Mouse (Mus musculus) intestine, embryonic 16.5 days (tissue): ENCODE results near the gene Ctc1. TPM values are rescaled to one million over a fixed set of nuclear protein-coding genes. Genes with fewer than 3 reads are reported as not detected.
A peak's percentile ranks its signal among the peaks of the same experiment; 100 is the strongest.
"Not testable (repeated sequence)": the region's sequence is repeated elsewhere in the genome, so short reads cannot be mapped to it uniquely, and the experiment has no call there.

Source experiments
- ATAC-seq: fragments of 200-750 bp; cut with Nextera tagmentation; 2 replicates; pipeline ENCODE4 v1.8.0; 2017; ENCODE audit warnings: moderate TSS enrichment, moderate library complexity
- H3K27ac ChIP-seq: fragments of 300-500 bp; sonication (generic); 2 replicates; pipeline ENCODE4 v1.5.1; 2014; ENCODE audit warnings: mild to moderate bottlenecking, low read length
- H3K27me3 ChIP-seq: fragments of 300-500 bp; sonication (generic); replicated peaks from 2 replicates; pipeline ENCODE4 v1.6.1; 2014; ENCODE audit warnings: low read length, control low read depth, mixed read lengths; ENCODE audit not compliant: control insufficient read depth, insufficient read depth
- H3K36me3 ChIP-seq: fragments of 300-500 bp; sonication (generic); 2 replicates; pipeline ENCODE4 v1.6.1; 2014; ENCODE audit warnings: low read length, control low read depth; ENCODE audit not compliant: control insufficient read depth, insufficient read depth
- H3K4me1 ChIP-seq: fragments of 300-500 bp; sonication (generic); 2 replicates; pipeline ENCODE4 v1.6.1; 2014; ENCODE audit warnings: low read length, control low read depth, mixed read lengths; ENCODE audit not compliant: control insufficient read depth, insufficient read depth
- H3K4me2 ChIP-seq: fragments of 300-500 bp; sonication (generic); 2 replicates; pipeline ENCODE4 v1.6.1; 2014; ENCODE audit warnings: low read depth, low read length, control low read depth
- H3K4me3 ChIP-seq: fragments of 300-500 bp; sonication (generic); 2 replicates; pipeline ENCODE4 v1.5.1; 2014; ENCODE audit warnings: mild to moderate bottlenecking, low read length
- H3K9ac ChIP-seq: fragments of 300-500 bp; sonication (generic); 2 replicates; pipeline ENCODE4 v1.6.1; 2014; ENCODE audit warnings: low read depth, low read length
- H3K9me3 ChIP-seq: fragments of 300-500 bp; sonication (generic); 2 replicates; pipeline ENCODE4 v1.6.1; 2016; ENCODE audit warnings: low read length, control low read depth; ENCODE audit not compliant: control insufficient read depth
- WGBS: fragments of 180-500 bp; shearing (Covaris S2); extraction: QIAGEN DNeasy Blood & Tissue Kit; methylation state at CpG from one replicate; pipeline ENCODE4 v1.1.7; 2014; 5-methylcytosine and 5-hydroxymethylcytosine counted together
- polyA plus RNA-seq: library from polyadenylated mRNA; unstranded; fragments of >200 nt; fragmentation: Nextera tagmentation; extraction: Ambion mirVana; gene quantifications from 2 replicates; pipeline ENCODE4 v1.2.1, GENCODE M21; 2015

Ctc1 gene
- polyA plus RNA-seq, 1 experiment from 2014 or later = 38.5 TPM

DNA sequence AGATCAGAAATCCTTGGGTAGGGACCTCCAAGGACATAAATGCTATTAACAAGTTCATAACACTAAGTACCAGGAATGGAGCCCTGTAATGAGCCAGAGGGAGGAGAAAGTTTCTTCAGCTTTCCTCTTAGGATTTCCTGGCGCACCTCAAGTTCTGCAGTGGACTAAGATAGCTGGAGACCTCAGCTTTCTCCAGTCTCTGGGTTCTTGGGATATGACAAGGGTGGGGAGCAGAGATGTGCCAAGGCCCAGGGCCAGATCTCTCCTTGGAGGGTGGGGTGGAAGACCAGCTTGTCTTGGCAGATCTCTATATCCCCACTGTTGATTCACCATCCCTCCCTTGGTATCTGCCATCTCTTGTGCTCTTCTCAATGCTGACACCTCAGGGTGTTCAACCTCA lies 40.1 kb upstream of the Ctc1 start:
- ATAC-seq = no peak
- Histone ChIP-seq H3K4me1 (peaks cover 11% of the 10 kb centered on the region), H3K9ac (no peak overlapping the region), H3K4me3 (no peak overlapping the region), H3K27me3 (no peaks in the 10 kb centered on the region), H3K9me3 (no peaks in the 10 kb centered on the region), H3K27ac (no peak overlapping the region), H3K36me3 (no peaks in the 10 kb centered on the region), H3K4me2 (no peak overlapping the region)
- 81% methylated on average over 1 of the region's 1 CpGs for WGBS

DNA sequence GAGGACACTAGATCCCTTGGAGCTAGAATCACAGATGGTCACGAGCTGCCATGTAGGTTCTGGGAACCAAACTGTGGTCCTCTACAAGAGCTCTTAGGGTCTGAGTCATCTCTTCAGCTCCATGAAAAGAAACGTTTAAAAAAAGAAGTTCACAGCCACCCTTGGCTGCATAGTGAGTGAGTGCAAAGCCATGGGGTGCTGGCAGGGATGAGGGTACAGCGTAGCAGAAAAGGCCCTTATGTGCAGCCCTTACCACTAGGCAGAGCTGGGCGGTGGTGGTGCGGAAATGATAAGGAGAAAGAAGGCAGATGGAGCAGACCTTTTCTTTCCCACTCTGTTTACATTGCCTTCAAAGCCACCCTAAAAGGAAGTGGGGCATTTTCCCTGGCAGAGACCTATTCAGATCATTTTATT lies 36.4 kb upstream of the Ctc1 start:
- peak; percentile 60 for ATAC-seq
- no peaks in the 10 kb centered on the region for H3K27me3 ChIP-seq
- H3K4me2 ChIP-seq = no peak overlapping the region
- no peak overlapping the region for H3K4me3 ChIP-seq
- H3K27ac ChIP-seq = peak overlapping the region; percentile 43
- no peaks in the 10 kb centered on the region for H3K9me3 ChIP-seq
- H3K9ac ChIP-seq = no peak overlapping the region
- WGBS = 44% methylated on average over 5 of the region's 5 CpGs
- peaks cover 6% of the 10 kb centered on the region for H3K4me1 ChIP-seq
- no peaks in the 10 kb centered on the region for H3K36me3 ChIP-seq

DNA sequence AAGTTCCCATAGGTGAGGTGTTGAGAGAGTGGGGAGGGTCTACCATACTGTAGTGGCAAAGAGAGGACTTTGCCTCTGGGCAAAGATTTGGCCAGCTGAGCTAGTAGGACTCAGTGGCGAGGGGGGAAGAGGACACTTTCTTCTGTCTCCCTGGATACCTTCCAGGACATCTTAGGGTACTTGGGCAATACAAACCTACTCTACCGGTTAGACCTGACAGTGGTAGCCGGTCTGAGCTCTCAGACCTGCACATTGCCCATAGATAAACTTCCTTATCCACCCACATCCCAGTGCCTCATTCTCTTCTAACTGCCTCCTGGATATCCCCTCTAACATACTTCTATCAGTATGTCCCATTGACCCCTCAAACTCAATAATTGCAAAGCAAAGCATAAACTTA lies 34.8 kb upstream of the Ctc1 start:
- Histone ChIP-seq H3K36me3 (no peaks in the 10 kb centered on the region), H3K4me3 (no peak overlapping the region), H3K27ac (peak overlapping the region; percentile 26; the same call in 1 of the 2 replicates), H3K27me3 (no peaks in the 10 kb centered on the region), H3K9ac (no peak overlapping the region), H3K9me3 (no peaks in the 10 kb centered on the region), H3K4me2 (no peak overlapping the region), H3K4me1 (peaks cover 6% of the 10 kb centered on the region)
- WGBS = 63% methylated on average over 3 of the region's 3 CpGs
- peak; percentile 78 for ATAC-seq

DNA sequence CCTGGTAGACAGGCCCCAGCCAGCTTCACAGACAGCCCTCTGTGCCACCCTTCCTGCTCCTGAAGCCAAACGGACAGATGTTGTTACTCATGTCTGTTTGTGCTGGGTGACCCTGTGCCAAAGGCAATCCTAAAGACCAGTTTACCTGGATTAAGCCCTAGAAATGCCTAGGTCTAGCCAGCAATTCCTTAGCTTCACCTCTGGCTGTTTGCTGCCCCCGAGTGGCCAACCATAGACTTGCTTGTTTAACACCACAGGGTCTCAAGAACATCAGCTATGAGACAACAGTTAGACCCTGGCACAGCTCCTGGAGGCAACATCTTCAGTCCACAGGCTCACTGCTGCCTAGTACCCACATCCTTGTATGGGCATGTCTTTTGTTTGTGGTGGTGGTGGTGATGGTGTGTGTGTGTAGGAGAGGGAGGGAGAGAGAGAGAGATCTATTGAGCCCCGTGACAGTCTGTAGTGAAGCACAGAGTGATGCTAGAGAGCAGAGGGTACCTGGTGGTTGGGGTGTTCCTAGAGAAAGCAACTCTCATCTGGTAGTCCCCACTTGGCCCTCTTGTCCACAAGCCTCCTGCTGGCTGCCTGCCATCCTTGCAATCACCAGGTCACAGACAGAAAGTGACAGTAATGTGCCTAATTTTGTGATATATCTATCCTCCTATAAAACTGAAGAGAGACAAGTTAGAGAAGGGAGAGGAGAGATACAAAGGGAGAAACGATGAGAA lies 32.9 kb upstream of the Ctc1 start:
- Histone ChIP-seq H3K9ac (no peak overlapping the region), H3K4me1 (peaks cover 6% of the 10 kb centered on the region), H3K9me3 (no peaks in the 10 kb centered on the region), H3K4me2 (no peak overlapping the region), H3K27me3 (no peaks in the 10 kb centered on the region), H3K36me3 (peaks cover 4% of the 10 kb centered on the region; the same call in 1 of the 2 replicates), H3K27ac (no peak overlapping the region), H3K4me3 (no peak overlapping the region)
- ATAC-seq = peak; percentile 69
- WGBS = 21% methylated on average over 4 of the region's 4 CpGs

- H3K4me1 ChIP-seq = no peaks in the 10 kb centered on the region
- H3K27me3 ChIP-seq = no peaks in the 10 kb centered on the region
- no peak overlapping the region for H3K4me3 ChIP-seq
- no peak for ATAC-seq
- H3K4me2 ChIP-seq = no peak overlapping the region
- H3K36me3 ChIP-seq = peaks cover 22% of the 10 kb centered on the region
- H3K9me3 ChIP-seq = no peaks in the 10 kb centered on the region
- no peak overlapping the region for H3K27ac ChIP-seq
- H3K9ac ChIP-seq = no peak overlapping the region
- 90% methylated on average over 11 of the region's 11 CpGs for WGBS
These were observed 28.3 kb upstream of the Ctc1 start for GRCm38 (mm10) chr11:68987365-68987882.

GRCm38 (mm10) chr11:68988341-68988740 lies 27.4 kb upstream of the Ctc1 start:
- Histone ChIP-seq H3K27ac (no peak overlapping the region), H3K4me1 (no peaks in the 10 kb centered on the region), H3K27me3 (no peaks in the 10 kb centered on the region), H3K9ac (no peak overlapping the region), H3K36me3 (peaks cover 22% of the 10 kb centered on the region), H3K4me3 (no peak overlapping the region), H3K9me3 (no peaks in the 10 kb centered on the region), H3K4me2 (no peak overlapping the region)
- 87% methylated on average over 17 of the region's 17 CpGs for WGBS
- no peak for ATAC-seq

DNA sequence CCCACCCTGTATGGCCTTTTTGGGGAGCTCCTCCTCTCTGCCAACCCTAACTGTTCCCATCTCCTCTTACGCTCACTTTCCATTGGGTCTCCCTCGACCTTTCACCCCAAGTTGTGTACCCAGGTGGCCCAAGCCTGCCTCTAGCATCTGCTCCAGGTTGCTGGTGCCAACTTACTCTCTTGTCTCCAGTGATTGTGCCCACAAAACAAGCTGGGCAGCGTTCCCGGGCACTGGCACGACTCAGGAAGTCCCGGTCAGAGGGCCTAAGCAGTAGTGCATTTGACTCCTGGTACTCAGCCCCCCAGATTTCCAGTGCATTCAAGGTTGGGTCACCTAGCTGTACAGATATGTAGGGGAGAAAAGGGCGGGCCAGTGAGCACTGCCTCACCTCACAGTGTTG lies 22.6 kb upstream of the Ctc1 start:
- 90% methylated on average over 7 of the region's 7 CpGs for WGBS
- ATAC-seq = no peak
- H3K4me1 ChIP-seq = no peaks in the 10 kb centered on the region

DNA sequence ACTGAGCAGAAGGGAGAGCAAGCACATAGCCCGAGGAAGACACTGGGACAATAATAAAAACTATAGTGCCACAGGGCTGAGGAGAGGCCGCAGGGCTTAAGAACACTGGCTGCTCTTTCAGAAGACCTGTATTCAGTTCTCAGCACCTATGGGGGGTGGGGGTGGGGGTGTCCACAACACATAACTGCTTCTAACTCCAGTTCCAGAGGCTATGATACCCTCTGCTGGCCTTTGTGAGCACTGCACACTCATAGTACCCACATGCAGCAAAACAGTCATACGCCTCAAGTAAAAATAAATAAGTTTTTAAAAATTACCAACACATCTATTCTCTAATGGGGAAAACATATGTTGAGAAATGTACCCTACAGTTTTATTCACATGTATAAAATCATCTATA lies 21.3 kb upstream of the Ctc1 start:
- H3K9me3 ChIP-seq = no peaks in the 10 kb centered on the region
- H3K27me3 ChIP-seq = no peaks in the 10 kb centered on the region
- WGBS = 92% methylated on average over 3 of the region's 3 CpGs
- H3K9ac ChIP-seq = no peak overlapping the region
- peaks cover 36% of the 10 kb centered on the region for H3K36me3 ChIP-seq
- no peak overlapping the region for H3K27ac ChIP-seq
- H3K4me2 ChIP-seq = no peak overlapping the region
- H3K4me3 ChIP-seq = no peak overlapping the region
- H3K4me1 ChIP-seq = no peaks in the 10 kb centered on the region
- ATAC-seq = no peak

More for the DNA sequence above, 22.6 kb upstream of the Ctc1 start:
- H3K36me3 ChIP-seq = peaks cover 30% of the 10 kb centered on the region
- H3K4me2 ChIP-seq = no peak overlapping the region
- no peak overlapping the region for H3K27ac ChIP-seq
- no peak overlapping the region for H3K9ac ChIP-seq
- no peaks in the 10 kb centered on the region for H3K9me3 ChIP-seq
- H3K4me3 ChIP-seq = no peak overlapping the region
- H3K27me3 ChIP-seq = no peaks in the 10 kb centered on the region

DNA sequence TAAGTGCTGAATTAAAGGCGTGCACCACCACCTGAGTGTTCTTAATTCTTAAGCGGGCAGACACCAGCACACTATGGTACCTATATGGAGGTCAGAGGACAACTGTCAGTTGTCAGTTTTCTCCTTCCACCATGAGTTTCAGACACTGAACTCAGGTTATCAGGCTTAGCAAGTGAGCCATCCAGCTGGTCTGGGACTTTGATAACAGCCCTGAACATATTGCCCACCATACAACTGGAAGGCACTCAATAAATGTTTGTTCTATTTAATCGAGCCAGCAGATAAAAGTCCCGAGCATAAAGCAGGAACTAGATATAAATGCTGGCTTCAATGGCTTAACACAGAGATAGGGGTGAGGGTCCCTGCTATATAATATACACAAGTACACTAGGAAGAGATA lies 18.6 kb upstream of the Ctc1 start:
- Histone ChIP-seq H3K27ac (no peak overlapping the region), H3K9ac (no peak overlapping the region), H3K4me1 (no peaks in the 10 kb centered on the region), H3K4me3 (no peak overlapping the region), H3K27me3 (no peaks in the 10 kb centered on the region), H3K9me3 (no peaks in the 10 kb centered on the region), H3K4me2 (no peak overlapping the region), H3K36me3 (peaks cover 34% of the 10 kb centered on the region)
- no peak for ATAC-seq
- 90% methylated on average over 4 of the region's 4 CpGs for whole genome bisulfite sequencing

DNA sequence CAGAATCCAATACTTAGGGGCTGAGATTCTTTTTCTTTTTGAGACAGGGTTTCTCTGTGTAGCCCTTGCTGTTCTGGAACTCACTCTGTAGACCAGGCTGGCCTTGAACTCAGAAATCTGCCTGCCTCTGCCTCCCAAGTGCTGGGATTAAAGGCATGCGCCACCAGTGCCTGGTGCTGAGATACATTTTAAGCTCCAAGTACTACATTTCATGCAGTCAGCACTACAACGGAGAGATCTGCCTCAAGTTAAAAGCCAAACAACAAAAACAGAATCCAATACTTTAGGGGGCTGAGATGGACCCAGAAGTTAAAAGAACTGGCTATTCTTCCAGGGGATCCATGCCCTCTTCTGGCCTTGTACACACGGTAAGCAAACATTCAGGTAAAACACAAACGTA lies 12.9 kb upstream of the Ctc1 start:
- ATAC-seq, H3K4me1 ChIP-seq, H3K9ac ChIP-seq, H3K27ac ChIP-seq, H3K27me3 ChIP-seq, H3K4me2 ChIP-seq, H3K9me3 ChIP-seq, H3K4me3 ChIP-seq: not testable (repeated sequence)
- 92% methylated on average over 4 of the region's 4 CpGs for WGBS
- peaks cover 28% of the 10 kb centered on the region for H3K36me3 ChIP-seq
